Mouse (Mus musculus): ENCODE measurements around the gene Gtf2ird2. TPM values are rescaled to one million over a fixed set of nuclear protein-coding genes. Genes with fewer than 3 reads are reported as not detected.
A peak's percentile ranks its signal among the peaks of the same experiment; 100 is the strongest.

The Gtf2ird2 gene
- polyA plus RNA-seq, 1 experiment from 2014 or later, result 7.1 TPM

DNA sequence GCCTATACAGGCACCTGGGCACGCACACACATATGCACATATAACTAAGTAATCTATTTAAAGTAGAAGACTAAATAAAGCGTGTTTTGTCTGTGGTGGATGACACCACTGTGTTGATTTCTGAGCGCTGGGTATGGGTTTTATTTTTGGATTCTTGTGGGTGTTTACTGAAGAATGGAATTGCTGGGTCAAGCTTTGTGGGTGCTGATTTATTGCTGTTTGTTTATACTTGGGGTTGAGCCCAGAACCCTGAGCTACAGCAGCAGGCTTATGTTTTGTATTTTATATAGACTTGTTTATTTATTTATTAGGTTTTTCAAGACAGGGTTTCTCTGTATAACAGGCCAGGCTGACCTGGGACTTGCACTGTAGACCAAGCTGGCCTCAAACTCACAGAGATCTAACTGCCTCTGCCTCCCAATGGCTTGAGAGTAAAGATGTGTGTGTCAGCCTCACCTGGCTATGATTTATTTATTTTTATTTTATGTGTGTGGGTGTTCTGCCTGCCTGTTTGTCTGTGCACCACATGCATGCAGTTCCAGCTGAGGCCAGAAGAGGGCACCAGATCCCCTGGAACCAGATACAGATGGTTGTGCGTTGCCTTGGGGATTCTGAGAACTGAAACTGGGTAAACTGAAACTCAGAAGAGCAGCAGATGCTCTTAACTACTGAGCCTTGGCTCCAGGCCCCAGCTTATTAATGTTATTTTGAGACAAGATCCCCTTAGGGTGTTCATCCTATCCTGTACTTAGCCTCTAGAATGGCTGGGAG, 3.3 kb downstream of the Gtf2ird2 start:
- ATAC-seq (ENCODE audit: low FRiP score) (no peak), DNase-seq (ENCODE audit: low spot score) (peak; percentile 74)
- no peak overlapping the region for H3K9ac ChIP-seq (ENCODE audit: low read depth, low read length)
- peaks cover 4% of the 10 kb centered on the region; the same call in 1 of the 2 replicates for H3K4me1 ChIP-seq (replicated peaks; ENCODE audit: control insufficient read depth, insufficient read depth, low read length)
- no peaks in the 10 kb centered on the region for H3K9me3 ChIP-seq (ENCODE audit: control insufficient read depth, low read length)
- H3K27me3 ChIP-seq (ENCODE audit: control insufficient read depth, insufficient read depth, low read length), result no peaks in the 10 kb centered on the region
- 78% methylated on average over 4 of the region's 4 CpGs for WGBS
- no peaks in the 10 kb centered on the region for H3K36me3 ChIP-seq (ENCODE audit: control insufficient read depth, insufficient read depth, low read length)
- no peak overlapping the region for H3K4me2 ChIP-seq (replicated peaks; ENCODE audit: low read depth, low read length)
- no peak overlapping the region for H3K4me3 ChIP-seq (ENCODE audit: low read depth, low read length)
- no peak overlapping the region for H3K27ac ChIP-seq (ENCODE audit: low read depth, low read length)

DNA sequence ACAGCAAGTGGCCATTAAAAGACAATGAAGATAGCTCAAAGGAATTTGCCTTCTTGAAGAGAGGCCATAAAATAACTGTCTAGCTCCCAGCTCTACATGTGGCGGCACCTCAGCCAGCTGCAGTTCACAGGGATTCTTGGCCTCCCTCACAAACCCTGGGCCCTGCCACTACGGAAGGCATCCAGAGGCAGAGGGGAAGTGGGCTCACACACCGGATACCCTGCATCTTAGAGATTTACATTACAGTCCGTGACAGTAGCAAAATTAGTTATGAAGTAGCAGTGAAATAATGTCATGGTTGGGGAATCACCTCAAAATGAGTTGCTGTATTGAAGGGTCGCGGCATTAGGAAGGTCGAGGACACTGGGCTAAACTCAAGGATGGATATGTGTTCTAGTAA, 4.8 kb downstream of the Gtf2ird2 start:
- H3K27ac ChIP-seq (ENCODE audit: low read depth, low read length), result no peak overlapping the region
- 89% methylated on average over 7 of the region's 7 CpGs for WGBS
- no peak overlapping the region for H3K4me3 ChIP-seq (ENCODE audit: low read depth, low read length)
- ATAC-seq (ENCODE audit: low FRiP score) (no peak), DNase-seq (ENCODE audit: low spot score) (no peak)
- H3K9me3 ChIP-seq (ENCODE audit: control insufficient read depth, low read length), result no peaks in the 10 kb centered on the region
- H3K4me1 ChIP-seq (replicated peaks; ENCODE audit: control insufficient read depth, insufficient read depth, low read length), result no peaks in the 10 kb centered on the region; the same call in 1 of the 2 replicates
- H3K27me3 ChIP-seq (ENCODE audit: control insufficient read depth, insufficient read depth, low read length), result no peaks in the 10 kb centered on the region
- H3K4me2 ChIP-seq (replicated peaks; ENCODE audit: low read depth, low read length), result no peak overlapping the region
- H3K9ac ChIP-seq (ENCODE audit: low read depth, low read length), result no peak overlapping the region
- no peaks in the 10 kb centered on the region for H3K36me3 ChIP-seq (ENCODE audit: control insufficient read depth, insufficient read depth, low read length)

DNA sequence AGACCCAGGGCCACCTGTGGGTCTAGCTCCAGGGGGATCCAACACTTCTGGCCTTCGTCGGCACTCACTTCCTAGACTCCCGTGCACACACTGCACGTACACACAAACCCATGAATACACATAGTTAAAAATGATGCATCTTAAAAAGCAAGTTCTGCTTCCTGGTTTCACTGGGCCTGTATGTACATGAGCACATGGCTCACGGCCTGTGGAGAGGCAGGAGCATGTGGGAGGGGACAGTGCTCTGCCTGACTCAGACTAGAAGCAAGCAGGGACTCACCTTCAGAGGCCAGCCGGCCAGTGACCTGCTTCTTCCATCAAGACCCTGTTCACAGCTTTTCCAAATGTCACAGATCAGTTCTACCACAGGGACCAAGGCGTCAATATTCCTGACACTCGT, 9.8 kb downstream of the Gtf2ird2 start:
- Histone ChIP-seq H3K27ac (ENCODE audit: low read depth, low read length) (no peak overlapping the region), H3K4me2 (replicated peaks; ENCODE audit: low read depth, low read length) (no peak overlapping the region), H3K27me3 (ENCODE audit: control insufficient read depth, insufficient read depth, low read length) (no peaks in the 10 kb centered on the region), H3K9ac (ENCODE audit: low read depth, low read length) (no peak overlapping the region), H3K4me1 (replicated peaks; ENCODE audit: control insufficient read depth, insufficient read depth, low read length) (no peaks in the 10 kb centered on the region), H3K36me3 (ENCODE audit: control insufficient read depth, insufficient read depth, low read length) (no peaks in the 10 kb centered on the region), H3K4me3 (ENCODE audit: low read depth, low read length) (no peak overlapping the region), H3K9me3 (ENCODE audit: control insufficient read depth, low read length) (no peaks in the 10 kb centered on the region)
- DNase-seq (ENCODE audit: low spot score), result no peak
- 91% methylated on average over 8 of the region's 8 CpGs for WGBS
- ATAC-seq (ENCODE audit: low FRiP score), result no peak

DNA sequence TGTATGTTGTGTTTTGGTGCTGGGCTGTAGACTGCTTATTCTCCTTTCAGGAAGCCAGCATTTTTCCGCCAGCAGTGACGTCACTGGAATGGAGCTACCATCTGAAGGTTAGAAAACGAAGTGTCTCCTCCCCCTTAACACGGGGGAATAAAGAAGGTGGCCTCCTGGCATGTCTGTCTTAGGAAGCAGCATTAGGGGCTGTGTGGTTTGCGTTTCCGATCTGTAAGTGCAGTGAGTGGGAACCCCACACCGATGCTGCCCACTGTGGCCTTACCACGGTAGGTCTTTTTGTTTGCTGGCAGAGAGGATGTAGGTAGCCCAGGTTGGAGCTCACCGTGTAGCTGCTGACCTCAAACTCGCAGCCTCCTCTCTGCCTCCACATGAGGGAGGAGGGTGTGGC, 22.9 kb downstream of the Gtf2ird2 start:
- Histone ChIP-seq H3K9ac (ENCODE audit: low read depth, low read length) (no peak overlapping the region), H3K4me2 (replicated peaks; ENCODE audit: low read depth, low read length) (no peak overlapping the region), H3K4me3 (ENCODE audit: low read depth, low read length) (no peak overlapping the region), H3K27me3 (ENCODE audit: control insufficient read depth, insufficient read depth, low read length) (no peaks in the 10 kb centered on the region), H3K36me3 (ENCODE audit: control insufficient read depth, insufficient read depth, low read length) (no peaks in the 10 kb centered on the region), H3K4me1 (replicated peaks; ENCODE audit: control insufficient read depth, insufficient read depth, low read length) (no peaks in the 10 kb centered on the region), H3K27ac (ENCODE audit: low read depth, low read length) (no peak overlapping the region), H3K9me3 (ENCODE audit: control insufficient read depth, low read length) (no peaks in the 10 kb centered on the region)
- no peak for DNase-seq (ENCODE audit: low spot score)
- no peak for ATAC-seq (ENCODE audit: low FRiP score)
- WGBS, result 86% methylated on average over 10 of the region's 10 CpGs

DNA sequence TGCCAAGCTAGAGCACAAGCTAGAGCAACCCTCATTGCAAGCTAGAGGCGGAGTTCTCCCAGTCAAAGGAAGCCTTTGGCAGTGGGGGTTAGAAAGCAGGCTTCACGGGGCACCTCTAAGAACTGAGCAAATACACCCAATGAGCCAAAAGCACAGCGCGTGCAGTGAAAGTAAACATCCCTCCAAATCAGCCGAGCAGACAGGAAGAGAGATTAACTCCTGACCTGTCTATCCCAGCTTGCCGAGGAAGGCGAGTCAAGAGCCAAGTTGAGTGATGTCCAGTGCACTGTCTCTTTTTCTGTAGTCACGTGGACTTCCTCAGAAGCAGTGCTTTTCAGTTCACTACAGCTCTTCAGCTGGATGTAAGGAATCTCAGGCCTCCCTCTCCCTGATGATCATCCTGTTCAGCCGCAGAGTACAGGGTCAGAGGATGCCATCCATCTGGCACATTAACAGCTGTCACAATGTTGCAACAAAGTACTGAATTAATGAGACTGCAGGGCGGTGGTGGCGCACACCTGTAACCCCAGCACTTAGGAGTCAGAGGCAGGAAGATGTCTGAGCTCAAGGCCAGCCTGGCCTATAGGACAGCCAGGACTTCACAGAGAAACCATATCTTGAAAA, 26.2 kb downstream of the Gtf2ird2 start:
- Histone ChIP-seq H3K4me1 (replicated peaks; ENCODE audit: control insufficient read depth, insufficient read depth, low read length) (no peaks in the 10 kb centered on the region), H3K4me3 (ENCODE audit: low read depth, low read length) (no peak overlapping the region), H3K27me3 (ENCODE audit: control insufficient read depth, insufficient read depth, low read length) (no peaks in the 10 kb centered on the region), H3K27ac (ENCODE audit: low read depth, low read length) (no peak overlapping the region), H3K9me3 (ENCODE audit: control insufficient read depth, low read length) (no peaks in the 10 kb centered on the region), H3K9ac (ENCODE audit: low read depth, low read length) (no peak overlapping the region), H3K36me3 (ENCODE audit: control insufficient read depth, insufficient read depth, low read length) (no peaks in the 10 kb centered on the region), H3K4me2 (replicated peaks; ENCODE audit: low read depth, low read length) (no peak overlapping the region)
- no peak for ATAC-seq (ENCODE audit: low FRiP score)
- DNase-seq (ENCODE audit: low spot score), result no peak
- 73% methylated on average over 11 of the region's 11 CpGs for WGBS

DNA sequence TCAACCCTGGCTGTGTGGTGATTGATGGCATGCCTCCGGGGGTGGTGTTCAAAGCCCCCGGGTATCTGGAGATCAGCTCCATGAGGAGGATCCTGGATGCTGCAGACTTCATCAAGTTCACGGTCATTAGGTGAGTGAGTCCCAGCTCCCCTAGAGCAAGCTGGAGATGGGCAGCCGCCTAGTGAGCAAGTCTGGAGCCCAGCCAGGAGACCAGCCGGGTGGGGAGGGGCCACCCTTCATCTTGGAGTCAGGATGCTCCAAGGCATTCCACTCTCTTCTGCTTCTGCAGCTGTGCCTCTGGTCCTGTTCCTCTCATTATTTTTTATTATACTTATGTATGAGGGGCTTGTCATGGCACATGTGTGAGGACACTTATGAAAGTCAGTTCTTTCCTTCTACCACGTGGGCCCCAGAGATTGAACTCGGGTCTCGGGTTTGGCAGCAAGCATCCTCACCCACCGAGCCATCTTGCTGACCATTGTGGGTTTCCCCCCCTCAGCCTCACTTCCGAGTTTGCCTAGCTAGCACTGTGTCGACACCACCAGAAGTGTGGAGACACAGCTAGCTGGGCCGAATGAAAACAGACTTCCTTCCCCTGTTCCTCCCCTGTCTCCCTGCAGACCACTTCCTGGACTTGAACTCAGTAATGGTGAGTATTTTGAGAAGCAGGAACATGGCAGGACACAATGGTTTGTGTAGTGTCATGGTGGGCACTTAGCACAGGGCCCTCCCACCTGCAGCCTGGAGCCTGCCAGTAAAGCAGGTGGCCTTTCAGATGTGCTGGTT, 30.4 kb downstream of the Gtf2ird2 start:
- no peaks in the 10 kb centered on the region for H3K36me3 ChIP-seq (ENCODE audit: control insufficient read depth, insufficient read depth, low read length)
- H3K4me1 ChIP-seq (replicated peaks; ENCODE audit: control insufficient read depth, insufficient read depth, low read length), result no peaks in the 10 kb centered on the region
- H3K27ac ChIP-seq (ENCODE audit: low read depth, low read length), result no peak overlapping the region
- H3K9ac ChIP-seq (ENCODE audit: low read depth, low read length), result no peak overlapping the region
- H3K4me2 ChIP-seq (replicated peaks; ENCODE audit: low read depth, low read length), result no peak overlapping the region
- no peaks in the 10 kb centered on the region for H3K9me3 ChIP-seq (ENCODE audit: control insufficient read depth, low read length)
- 84% methylated on average over 12 of the region's 12 CpGs for WGBS
- H3K4me3 ChIP-seq (ENCODE audit: low read depth, low read length), result no peak overlapping the region
- ATAC-seq (ENCODE audit: low FRiP score) (no peak), DNase-seq (ENCODE audit: low spot score) (no peak)
- no peaks in the 10 kb centered on the region for H3K27me3 ChIP-seq (ENCODE audit: control insufficient read depth, insufficient read depth, low read length)

DNA sequence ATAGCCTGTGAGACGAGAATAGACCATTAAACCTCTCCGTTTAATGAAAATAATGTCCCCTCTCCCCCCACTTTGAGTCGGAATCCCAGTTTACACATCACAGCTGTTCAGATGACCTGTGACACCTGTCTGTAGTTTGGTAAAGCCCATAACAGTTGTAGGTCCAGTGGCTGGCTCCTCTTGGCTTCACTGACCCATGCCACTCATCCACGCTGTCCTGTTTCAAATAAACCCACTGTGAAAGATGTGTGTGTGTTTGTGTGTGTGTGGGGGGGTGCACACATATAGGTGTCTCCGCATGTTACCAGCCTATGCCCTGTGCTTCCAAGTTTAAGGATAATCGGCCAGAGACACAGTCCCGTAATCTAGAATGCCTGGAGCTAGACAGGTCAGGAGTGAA, 34.1 kb downstream of the Gtf2ird2 start:
- Histone ChIP-seq H3K4me1 (replicated peaks; ENCODE audit: control insufficient read depth, insufficient read depth, low read length) (peaks cover 6% of the 10 kb centered on the region; the same call in 1 of the 2 replicates), H3K36me3 (ENCODE audit: control insufficient read depth, insufficient read depth, low read length) (no peaks in the 10 kb centered on the region), H3K9me3 (ENCODE audit: control insufficient read depth, low read length) (no peaks in the 10 kb centered on the region), H3K27ac (ENCODE audit: low read depth, low read length) (no peak overlapping the region), H3K27me3 (ENCODE audit: control insufficient read depth, insufficient read depth, low read length) (peaks cover 6% of the 10 kb centered on the region; the same call in 1 of the 2 replicates), H3K4me2 (replicated peaks; ENCODE audit: low read depth, low read length) (no peak overlapping the region), H3K9ac (ENCODE audit: low read depth, low read length) (no peak overlapping the region), H3K4me3 (ENCODE audit: low read depth, low read length) (no peak overlapping the region)
- no peak for DNase-seq (ENCODE audit: low spot score)
- no peak for ATAC-seq (ENCODE audit: low FRiP score)
- 93% methylated on average over 7 of the region's 7 CpGs for WGBS

DNA sequence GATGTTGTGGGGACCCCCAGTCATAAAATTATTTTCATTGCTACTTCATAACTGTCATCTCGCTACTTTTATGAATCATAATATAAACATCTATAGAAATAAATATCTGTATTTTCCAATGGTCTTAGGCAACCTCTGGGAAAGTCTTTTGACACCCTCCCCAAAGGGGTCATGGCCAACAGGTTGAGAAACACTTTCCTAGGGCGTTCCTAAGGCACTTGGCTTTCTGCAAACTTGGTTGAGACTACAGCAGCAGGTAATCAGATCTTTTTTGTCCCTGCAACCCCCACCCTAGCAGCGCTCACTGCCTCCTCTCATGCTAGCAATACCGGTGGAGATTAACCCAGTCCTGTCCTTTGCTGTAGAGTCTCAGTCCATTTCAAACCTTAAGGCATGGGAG, 37.5 kb downstream of the Gtf2ird2 start:
- no peak for ATAC-seq (ENCODE audit: low FRiP score)
- Histone ChIP-seq H3K9ac (ENCODE audit: low read depth, low read length) (no peak overlapping the region), H3K27ac (ENCODE audit: low read depth, low read length) (no peak overlapping the region), H3K4me3 (ENCODE audit: low read depth, low read length) (peak overlapping the region; percentile 31; the same call in 1 of the 2 replicates), H3K4me2 (replicated peaks; ENCODE audit: low read depth, low read length) (peak overlapping the region; percentile 75), H3K9me3 (ENCODE audit: control insufficient read depth, low read length) (no peaks in the 10 kb centered on the region), H3K4me1 (replicated peaks; ENCODE audit: control insufficient read depth, insufficient read depth, low read length) (peaks cover 6% of the 10 kb centered on the region; the same call in 1 of the 2 replicates), H3K27me3 (ENCODE audit: control insufficient read depth, insufficient read depth, low read length) (peaks cover 6% of the 10 kb centered on the region; the same call in 1 of the 2 replicates), H3K36me3 (ENCODE audit: control insufficient read depth, insufficient read depth, low read length) (no peaks in the 10 kb centered on the region)
- 49% methylated on average over 4 of the region's 4 CpGs for WGBS
- DNase-seq (ENCODE audit: low spot score), result no peak

Measured in hindbrain, embryonic 11.5 days (tissue).